Mouse (Mus musculus) B cell, adult 2 months (primary cell): Measurements from ENCODE around the gene Rgs12.

Source experiments
- DNase-seq, 2 experiments: peaks; one replicate each; pipeline ENCODE4 v3.0.0; 2022

Gene Rgs12

GRCm38 (mm10) chr5:35088785-35089613 is 139.8 kb downstream of the Rgs12 start:
- DNase-seq: peak; percentile 77 to 80
